Mouse (Mus musculus) heart, embryonic 14.5 days (tissue): ENCODE data around the gene Olfr70. TPM values are rescaled to one million over a fixed set of nuclear protein-coding genes. Genes with fewer than 3 reads are reported as not detected.

Experiments used
- ATAC-seq: fragments of 200-750 bp; cut with Nextera tagmentation; 2 replicates; pipeline ENCODE4 v1.8.0; 2017; ENCODE audit warnings: low read depth, moderate TSS enrichment; ENCODE audit not compliant: insufficient number of reproducible peaks, insufficient read depth, low FRiP score
- H3K27ac ChIP-seq, 2 experiments: fragments of 200-500 bp in 1 of 2; fragments of 300-500 bp in 1 of 2; sonication (generic) in 1 of 2; replicated peaks in 1 of 2; 2 replicates each; pipeline ENCODE4 v1.5.1; 2012 to 2014; ENCODE audit warnings: low read depth in 2 of 2, low read length in 2 of 2, control low read depth in 1 of 2, mild to moderate bottlenecking in 1 of 2, mixed read lengths in 1 of 2; ENCODE audit not compliant: control insufficient read depth in 1 of 2, insufficient read depth in 1 of 2
- H3K27me3 ChIP-seq: fragments of 300-500 bp; sonication (generic); 2 replicates; pipeline ENCODE4 v1.6.1; 2014; ENCODE audit warnings: mild to moderate bottlenecking, low read length, control low read depth; ENCODE audit not compliant: control insufficient read depth, insufficient read depth
- H3K36me3 ChIP-seq: fragments of 300-500 bp; sonication (generic); 2 replicates; pipeline ENCODE4 v1.6.1; 2014; ENCODE audit warnings: mild to moderate bottlenecking, control low read depth, low read length, mixed read lengths; ENCODE audit not compliant: control insufficient read depth, insufficient read depth
- H3K4me1 ChIP-seq, 2 experiments: fragments of 200-500 bp in 1 of 2; fragments of 300-500 bp in 1 of 2; sonication (generic) in 1 of 2; 2 replicates each; pipeline ENCODE4 v1.6.1; 2012 to 2014; ENCODE audit warnings: low read length in 2 of 2, control low read depth in 1 of 2, mixed read lengths in 1 of 2; ENCODE audit not compliant: control insufficient read depth in 2 of 2, insufficient read depth in 2 of 2
- H3K4me2 ChIP-seq: fragments of 300-500 bp; sonication (generic); 2 replicates; pipeline ENCODE4 v1.6.1; 2014; ENCODE audit warnings: mild to moderate bottlenecking, low read length
- H3K4me3 ChIP-seq, 2 experiments: fragments of 200-500 bp in 1 of 2; fragments of 300-500 bp in 1 of 2; sonication (generic) in 1 of 2; 2 replicates each; pipeline ENCODE4 v1.5.1; 2012 to 2014; ENCODE audit warnings: low read length in 2 of 2, mild to moderate bottlenecking in 2 of 2, control low read depth in 1 of 2, low read depth in 1 of 2, moderate library complexity in 1 of 2; ENCODE audit not compliant: control insufficient read depth in 1 of 2, insufficient read depth in 1 of 2
- H3K9ac ChIP-seq: fragments of 300-500 bp; sonication (generic); 2 replicates; pipeline ENCODE4 v1.6.1; 2014; ENCODE audit warnings: mild to moderate bottlenecking, low read length
- H3K9me3 ChIP-seq: fragments of 300-500 bp; sonication (generic); 2 replicates; pipeline ENCODE4 v1.6.1; 2016; ENCODE audit warnings: low read length, control low read depth; ENCODE audit not compliant: control insufficient read depth
- WGBS: fragments of 180-500 bp; shearing (Covaris S2); extraction: QIAGEN DNeasy Blood & Tissue Kit; methylation state at CpG from one replicate; pipeline ENCODE4 v1.1.7; 2014; 5-methylcytosine and 5-hydroxymethylcytosine counted together
- polyA plus RNA-seq: library from polyadenylated mRNA; unstranded; fragments of >200 nt; fragmentation: Nextera tagmentation; extraction: Ambion mirVana; gene quantifications from 2 replicates; pipeline ENCODE4 v1.2.1, GENCODE M21; 2014

Olfr70 gene
- polyA plus RNA-seq, 1 experiment from 2014 or later = not detected

GRCm38 (mm10) chr4:43691026-43691425, 9.6 kb downstream of the Olfr70 start:
- peaks cover 23% of the 10 kb centered on the region for H3K36me3 ChIP-seq
- no peaks in the 10 kb centered on the region for H3K9me3 ChIP-seq
- no peak overlapping the region for H3K27ac ChIP-seq
- H3K4me2 ChIP-seq = no peak overlapping the region
- peaks cover 14 to 25% of the 10 kb centered on the region in 2 experiments for H3K4me1 ChIP-seq
- ATAC-seq = no peak
- no peak overlapping the region for H3K4me3 ChIP-seq
- no peaks in the 10 kb centered on the region for H3K27me3 ChIP-seq
- H3K9ac ChIP-seq = no peak overlapping the region
- 74% methylated on average over 5 of the region's 5 CpGs for WGBS

- no peak for ATAC-seq
- no peak overlapping the region for H3K27ac ChIP-seq
- H3K4me1 ChIP-seq = peaks cover 6 to 15% of the 10 kb centered on the region in 2 experiments
- H3K4me3 ChIP-seq = no peak overlapping the region
- peaks cover 31% of the 10 kb centered on the region for H3K36me3 ChIP-seq
- no peak overlapping the region for H3K9ac ChIP-seq
- no peak overlapping the region for H3K4me2 ChIP-seq
- 94% methylated on average over 17 of the region's 17 CpGs for whole genome bisulfite sequencing
- H3K27me3 ChIP-seq = no peaks in the 10 kb centered on the region
- H3K9me3 ChIP-seq = no peaks in the 10 kb centered on the region
Observed at GRCm38 (mm10) chr4:43690021-43690420, 10.6 kb downstream of the Olfr70 start.

GRCm38 (mm10) chr4:43679416-43680043, 21.1 kb downstream of the Olfr70 start:
- Histone ChIP-seq H3K4me2 (no peak overlapping the region), H3K9me3 (no peaks in the 10 kb centered on the region), H3K27me3 (no peaks in the 10 kb centered on the region), H3K36me3 (peaks cover 54% of the 10 kb centered on the region), H3K9ac (no peak overlapping the region), H3K27ac (no peak overlapping the region), H3K4me3 (no peak overlapping the region), H3K4me1 (no peaks in the 10 kb centered on the region; a peak in 1 of 4 replicates)
- WGBS = 82% methylated on average over 7 of the region's 7 CpGs
- ATAC-seq = no peak

GRCm38 (mm10) chr4:43678541-43678940, 22.1 kb downstream of the Olfr70 start:
- Histone ChIP-seq H3K27me3 (no peaks in the 10 kb centered on the region), H3K4me2 (no peak overlapping the region), H3K9me3 (no peaks in the 10 kb centered on the region), H3K4me3 (no peak overlapping the region), H3K27ac (no peak overlapping the region), H3K9ac (no peak overlapping the region), H3K4me1 (no peaks in the 10 kb centered on the region; a peak in 1 of 4 replicates), H3K36me3 (peaks cover 56% of the 10 kb centered on the region)
- ATAC-seq = no peak
- WGBS = 81% methylated on average over 6 of the region's 6 CpGs

GRCm38 (mm10) chr4:43675608-43676007, 25.0 kb downstream of the Olfr70 start:
- peaks cover 7 to 12% of the 10 kb centered on the region in 2 experiments; a peak in 3 of 4 replicates for H3K4me1 ChIP-seq
- no peak overlapping the region for H3K27ac ChIP-seq
- no peaks in the 10 kb centered on the region for H3K9me3 ChIP-seq
- H3K9ac ChIP-seq = no peak overlapping the region
- peaks cover 36% of the 10 kb centered on the region for H3K36me3 ChIP-seq
- no peak overlapping the region for H3K4me3 ChIP-seq
- WGBS = 66% methylated on average over 4 of the region's 4 CpGs
- no peak for ATAC-seq
- no peak overlapping the region for H3K4me2 ChIP-seq
- H3K27me3 ChIP-seq = no peaks in the 10 kb centered on the region

- 80% methylated on average over 5 of the region's 5 CpGs for WGBS
- H3K9me3 ChIP-seq = no peaks in the 10 kb centered on the region
- no peak for ATAC-seq
- no peak overlapping the region for H3K9ac ChIP-seq
- no peak overlapping the region for H3K27ac ChIP-seq
- no peak overlapping the region for H3K4me3 ChIP-seq
- peaks cover 36% of the 10 kb centered on the region for H3K36me3 ChIP-seq
- no peak overlapping the region for H3K4me2 ChIP-seq
- peaks cover 7 to 15% of the 10 kb centered on the region in 2 experiments for H3K4me1 ChIP-seq
- H3K27me3 ChIP-seq = no peaks in the 10 kb centered on the region
Observed at GRCm38 (mm10) chr4:43674974-43675373, 25.6 kb downstream of the Olfr70 start.

GRCm38 (mm10) chr4:43673703-43674102, 26.9 kb downstream of the Olfr70 start:
- ATAC-seq = no peak
- Histone ChIP-seq H3K27me3 (no peaks in the 10 kb centered on the region), H3K9ac (no peak overlapping the region), H3K4me3 (no peak overlapping the region), H3K4me2 (no peak overlapping the region), H3K36me3 (peaks cover 35% of the 10 kb centered on the region), H3K4me1 (peaks cover 11 to 22% of the 10 kb centered on the region in 2 experiments), H3K9me3 (no peaks in the 10 kb centered on the region), H3K27ac (no peak overlapping the region)
- WGBS = 79% methylated on average over 8 of the region's 8 CpGs

GRCm38 (mm10) chr4:43672070-43672469, 28.5 kb downstream of the Olfr70 start:
- 4% methylated on average over 2 of the region's 2 CpGs for WGBS
- ATAC-seq = no peak
- no peak overlapping the region for H3K9ac ChIP-seq

More at GRCm38 (mm10) chr4:43672070-43672469, 28.5 kb downstream of the Olfr70 start:
- Histone ChIP-seq H3K4me3 (no peak overlapping the region), H3K4me1 (peaks cover 12 to 26% of the 10 kb centered on the region in 2 experiments), H3K9me3 (no peaks in the 10 kb centered on the region), H3K36me3 (peaks cover 19% of the 10 kb centered on the region), H3K27me3 (peaks cover 1% of the 10 kb centered on the region; the same call in 1 of the 2 replicates), H3K4me2 (no peak overlapping the region), H3K27ac (no peak overlapping the region)
